Mouse (Mus musculus) megakaryocyte, embryonic 14.5 days (primary cell): ENCODE data around the gene Rsph9.

ENCODE experiments used
- FLI1 ChIP-seq: IDR thresholded peaks from 2 replicates; pipeline ENCODE4 v1.6.1; 2012; ENCODE audit warnings: low read length, inconsistent platforms, mixed read lengths
- GATA1 ChIP-seq: IDR thresholded peaks from 3 replicates; pipeline ENCODE4 v1.6.1; 2012; ENCODE audit warnings: mixed read lengths, low read length, inconsistent platforms, borderline replicate concordance

DNA sequence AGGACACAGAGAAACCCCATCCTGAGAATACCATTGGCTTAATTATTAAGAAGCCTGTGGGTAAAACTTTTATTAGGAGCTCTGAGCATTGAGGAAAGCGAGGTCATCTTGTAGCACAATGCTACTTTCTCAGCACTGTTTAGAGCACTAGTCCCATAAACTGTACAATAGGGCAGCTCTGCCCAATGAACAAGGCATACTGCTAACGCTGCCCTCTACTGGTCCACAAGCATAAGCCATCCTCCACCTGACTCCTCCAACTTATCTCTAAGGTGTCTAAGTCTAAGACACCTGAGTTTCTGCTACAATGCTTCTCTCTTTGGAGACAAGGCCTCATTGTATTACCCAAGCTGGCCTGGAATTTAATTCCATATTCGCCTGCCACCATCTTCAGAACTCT is 26.5 kb upstream of the Rsph9 start:
- TF ChIP-seq GATA1 (no peak), FLI1 (no peak)
